Mouse (Mus musculus): ENCODE results near the gene Trnau1ap.

GRCm38 (mm10) chr4:132312627-132313026 lies 16.7 kb downstream of the Trnau1ap start:
- TF ChIP-seq CTCF (IDR thresholded peaks at IDR 0.05; ENCODE audit: low read depth, low read length), result no peak
- no peak for TF ChIP-seq GATA1 (IDR thresholded peaks at IDR 0.05; ENCODE audit: borderline replicate concordance, low read length)
- no peak for TF ChIP-seq POLR2AphosphoS5 (IDR thresholded peaks at IDR 0.05; ENCODE audit: insufficient replicate concordance, low read depth, low read length)
- no peak for TF ChIP-seq GATA2 (IDR thresholded peaks at IDR 0.05; ENCODE audit: borderline replicate concordance, low read depth, low read length)
- no peak for TF ChIP-seq TAL1 (conservative IDR thresholded peaks at IDR 0.05; ENCODE audit: low read depth, low read length)
